In the genomic region with DNA sequence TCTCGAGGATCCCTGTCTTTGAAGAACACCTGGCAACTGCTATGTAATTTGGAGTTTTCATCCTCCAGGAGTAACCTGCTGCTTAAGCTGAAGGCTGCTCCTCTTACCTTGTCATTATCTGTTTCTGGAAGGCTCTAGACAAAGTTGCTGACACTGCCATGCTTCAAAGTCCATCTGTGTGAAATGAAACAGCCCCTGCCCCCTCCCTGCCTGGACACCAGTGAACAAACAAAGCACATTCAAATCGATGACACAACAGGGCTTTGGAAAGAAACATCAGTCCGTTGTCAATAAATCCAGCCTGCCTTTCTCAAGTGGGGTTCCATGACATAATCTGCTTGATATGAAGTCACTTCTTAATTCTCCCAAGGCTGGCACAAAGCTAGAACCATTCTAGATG, we compare ENCODE assay signal across 20 mouse cellular contexts.
DNase-seq lines count a peak whose midpoint lies in the region; ATAC-seq lines count a peak whose summit lies in the region.
"Had no signal": no experiment of that assay in that cellular context is flagged by ENCODE, and none has a peak within 500 bp of the region (broad histone marks: within the 10 kb centered on the region; RNA-seq: fewer than 3 reads in every experiment).

No protein-coding gene starts in this region.

- no peaks in the 10 kb centered on the region for H3K9me3 ChIP-seq in kidney, embryonic 15.5 days (replicated peaks)
- no peaks in the 10 kb centered on the region for H3K9me3 ChIP-seq in intestine, embryonic 15.5 days
- no peaks in the 10 kb centered on the region for H3K9me3 ChIP-seq in liver, embryonic 16.5 days (replicated peaks; ENCODE audit: control insufficient read depth, low read length)
- H3K9me3 ChIP-seq: limb, embryonic 15.5 days; midbrain, embryonic 12.5 days had no signal

- H3K36me3 ChIP-seq in kidney, embryonic 15.5 days = no peaks in the 10 kb centered on the region
- H3K36me3 ChIP-seq in intestine, embryonic 15.5 days = no peaks in the 10 kb centered on the region
- H3K36me3 ChIP-seq in liver, embryonic 16.5 days (ENCODE audit: control insufficient read depth, insufficient read depth) = no peaks in the 10 kb centered on the region
- H3K36me3 ChIP-seq: limb, embryonic 15.5 days; midbrain, embryonic 12.5 days had no signal

- 0 out of 2 replicates have a peak, but pooled peaks cover 2% of the 10 kb centered on the region for H3K4me1 ChIP-seq in kidney, embryonic 15.5 days
- H3K4me1 ChIP-seq in intestine, embryonic 15.5 days (replicated peaks) = no peaks in the 10 kb centered on the region
- H3K4me1 ChIP-seq in liver, embryonic 16.5 days (ENCODE audit: control insufficient read depth, low read depth, low read length) = no peaks in the 10 kb centered on the region
- H3K4me1 ChIP-seq: limb, embryonic 15.5 days; midbrain, embryonic 12.5 days had no signal

- no peak overlapping the region for H3K4me2 ChIP-seq in kidney, embryonic 15.5 days
- H3K4me2 ChIP-seq in intestine, embryonic 15.5 days (replicated peaks) = no peak overlapping the region
- H3K4me2 ChIP-seq in liver, embryonic 16.5 days (ENCODE audit: low read depth, low read length) = peak overlapping the region; percentile 34; the same call in 1 of the 2 replicates
- H3K4me2 ChIP-seq: limb, embryonic 15.5 days; midbrain, embryonic 12.5 days had no signal

- no peaks in the 10 kb centered on the region for H3K27me3 ChIP-seq in kidney, embryonic 15.5 days
- H3K27me3 ChIP-seq in intestine, embryonic 15.5 days (replicated peaks) = no peaks in the 10 kb centered on the region
- H3K27me3 ChIP-seq in liver, embryonic 16.5 days (ENCODE audit: control insufficient read depth, insufficient read depth, low read depth, low read length) = no peaks in the 10 kb centered on the region
- H3K27me3 ChIP-seq: limb, embryonic 15.5 days; midbrain, embryonic 12.5 days had no signal

- 65% methylated on average over 3 of the region's 3 CpGs for WGBS in kidney, embryonic 15.5 days
- WGBS in intestine, embryonic 15.5 days = 63% methylated on average over 3 of the region's 3 CpGs
- 39% methylated on average over 3 of the region's 3 CpGs for WGBS in liver, embryonic 16.5 days (ENCODE audit: insufficient replicate concordance)

- intact Hi-C loops in gastrocnemius, postnatal 14 days (cut with DNase I; ENCODE audit: low total_unique reads) = no loop called here

- no peak overlapping the region for H3K4me3 ChIP-seq in kidney, embryonic 15.5 days (replicated peaks)
- H3K4me3 ChIP-seq in intestine, embryonic 15.5 days (replicated peaks) = no peak overlapping the region
- 0 out of 2 replicates have a peak overlapping the region, but pooled peaks have one; percentile 26 for H3K4me3 ChIP-seq in liver, embryonic 16.5 days (ENCODE audit: low read depth, low read length)
- H3K4me3 ChIP-seq: erythroblast, embryonic 14.5 days; limb, embryonic 15.5 days; midbrain, embryonic 12.5 days had no signal

- no peak for ATAC-seq in kidney, embryonic 15.5 days (replicated peaks; ENCODE audit: low FRiP score)
- ATAC-seq in intestine, embryonic 15.5 days = peak; percentile 55
- ATAC-seq in liver, embryonic 16.5 days (ENCODE audit: low read depth) = peak; percentile 87
- ATAC-seq: forebrain, embryonic 14.5 days; hindbrain, postnatal 0 days had no signal

- H3K27ac ChIP-seq in kidney, embryonic 15.5 days = no peak overlapping the region
- H3K27ac ChIP-seq in intestine, embryonic 15.5 days = no peak overlapping the region
- H3K27ac ChIP-seq in liver, embryonic 16.5 days (ENCODE audit: low read length) = no peak overlapping the region; the same call in 1 of the 2 replicates
- H3K27ac ChIP-seq: hindbrain, postnatal 0 days; limb, embryonic 15.5 days; midbrain, embryonic 12.5 days had no signal

- H3K9ac ChIP-seq in kidney, embryonic 15.5 days = no peak overlapping the region
- no peak overlapping the region for H3K9ac ChIP-seq in intestine, embryonic 15.5 days
- H3K9ac ChIP-seq in liver, embryonic 16.5 days (ENCODE audit: low read depth, low read length) = no peak overlapping the region
- H3K9ac ChIP-seq: limb, embryonic 15.5 days; midbrain, embryonic 12.5 days had no signal

- peak; percentile 52 for DNase-seq in kidney, adult 18-20 months
- peak; percentile 73 to 80 for DNase-seq in kidney, postnatal 36 days
- DNase-seq in lung, postnatal 36 days = no peak
- no peak for DNase-seq in gastrocnemius, postnatal 14 days
- no peak for DNase-seq in right cerebral cortex, postnatal 36 days (ENCODE audit: low spot score in 2 of 2)
- DNase-seq: adrenal gland, adult 8-10 months; cerebellum, adult 11-12 months; cerebellum, postnatal 25 days; heart, adult 11 months; heart, postnatal 4 days; right cerebral cortex, postnatal 4 days; thymus, adult 18-20 months had no signal

Comparison
In these comparisons a context has a peak if more than half of its experiments do, and no peak if none do; other contexts are left out.
1. DNase-seq: peak in kidney, adult 18-20 months (single experiment) and kidney, postnatal 36 days (2 of 2); none in lung, postnatal 36 days (single experiment), gastrocnemius, postnatal 14 days (single experiment) and right cerebral cortex, postnatal 36 days (0 of 2).